Mouse (Mus musculus) adrenal gland, adult 18-20 months (tissue): ENCODE results near the gene Olfr1406. TPM values are rescaled to one million over a fixed set of nuclear protein-coding genes. Genes with fewer than 3 reads are reported as not detected.
"Not testable (repeated sequence)": the region's sequence is repeated elsewhere in the genome, so short reads cannot be mapped to it uniquely, and the experiment has no call there.

Experiments used
- DNase-seq, 2 experiments: peaks; one replicate each; pipeline ENCODE4 v3.0.0; 2021 to 2022; ENCODE audit warnings: low spot score in 2 of 2
- long read RNA-seq, 2 experiments: library from polyadenylated mRNA; stranded (forward); transcript quantifications; one replicate each; pipeline ENCODE4 v2.0.0; 2021
- total RNA-seq, 2 experiments: library from RNA; stranded (reverse); gene quantifications; 1 replicate in 1 of 2; 2 replicates in 1 of 2; pipeline ENCODE4 v1.2.3; 2021

Gene Olfr1406
- total RNA-seq, result not detected
- long read RNA-seq, experiment 1, result 0 reads
- long read RNA-seq, experiment 2, result 0 reads

GRCm38 (mm10) chr1:173190540-173190939, at the start of gene Olfr1406:
Gene Olfr1406 (minus strand): TSS chr1:173190640.
- DNase-seq, result no peak

- DNase-seq, result not testable (repeated sequence)
These were observed 46.6 kb upstream of the Olfr1406 start for GRCm38 (mm10) chr1:173237004-173237403.

- DNase-seq, result no peak
These were observed 36.6 kb upstream of the Olfr1406 start, which contains the start of gene Fcer1a for GRCm38 (mm10) chr1:173227081-173227480. Gene Fcer1a (minus strand): TSS chr1:173227214.

- DNase-seq, result no peak
These were observed 26.0 kb upstream of the Olfr1406 start for GRCm38 (mm10) chr1:173216481-173216880.

GRCm38 (mm10) chr1:173212092-173212491, 21.7 kb upstream of the Olfr1406 start, which contains the start of gene Olfr1404:
Gene Olfr1404 (plus strand): TSS chr1:173212392.
- DNase-seq, result no peak

GRCm38 (mm10) chr1:173197508-173197907, 7.1 kb upstream of the Olfr1406 start, which contains the start of gene Olfr218:
Gene Olfr218 (plus strand): TSS chr1:173197808.
- no peak for DNase-seq

- no peak for DNase-seq
These were observed 5.9 kb upstream of the Olfr1406 start for GRCm38 (mm10) chr1:173196359-173196758.

- no peak for DNase-seq
These were observed 1.6 kb upstream of the Olfr1406 start for GRCm38 (mm10) chr1:173192059-173192458.

GRCm38 (mm10) chr1:173174154-173174842, 16.1 kb downstream of the Olfr1406 start:
- no peak for DNase-seq

GRCm38 (mm10) chr1:173137274-173137673, 53.2 kb downstream of the Olfr1406 start, which contains the start of gene Olfr1408:
Gene Olfr1408 (minus strand): TSS chr1:173137374.
- DNase-seq, result no peak

Other genes starting within 250 kb of the Olfr1406 start
- not detected for gene Olfr16, start 240.2 kb downstream of the Olfr1406 start, total RNA-seq
- gene Olfr1408, start 53.3 kb downstream of the Olfr1406 start, total RNA-seq, result not detected
- not detected for gene Olfr218, start 7.2 kb upstream of the Olfr1406 start, total RNA-seq
- not detected for gene Olfr1404, start 21.8 kb upstream of the Olfr1406 start, total RNA-seq
- under 1 TPM in 1 of 2 experiments, not detected in 1; 0.42 TPM for gene Fcer1a, start 36.6 kb upstream of the Olfr1406 start, total RNA-seq
- gene Olfr418, start 75.4 kb upstream of the Olfr1406 start, total RNA-seq, result not detected
- gene Mptx2, start 87.1 kb upstream of the Olfr1406 start, total RNA-seq, result not detected
- gene Ackr1, start 143.1 kb upstream of the Olfr1406 start, total RNA-seq, result 1 to 10 TPM in 1 of 2 experiments, under 1 TPM in 1; 0.63 to 2.0 TPM
- gene Aim2, start 160.2 kb upstream of the Olfr1406 start, total RNA-seq, result 1 to 10 TPM; 1.1 to 2.0 TPM
- gene Cadm3, start 177.1 kb upstream of the Olfr1406 start, total RNA-seq, result 1 to 10 TPM; 4.0 to 8.9 TPM